Mouse (Mus musculus) hindlimb bud, embryonic 11.5 days (tissue): ENCODE data around the gene Sh3kbp1.

Experiments
- DNase-seq: peaks from one replicate; pipeline ENCODE4 v3.0.0-alpha.2; 2012; ENCODE audit warnings: low read depth, low spot score; ENCODE audit errors: extremely low spot score

Gene Sh3kbp1

DNA sequence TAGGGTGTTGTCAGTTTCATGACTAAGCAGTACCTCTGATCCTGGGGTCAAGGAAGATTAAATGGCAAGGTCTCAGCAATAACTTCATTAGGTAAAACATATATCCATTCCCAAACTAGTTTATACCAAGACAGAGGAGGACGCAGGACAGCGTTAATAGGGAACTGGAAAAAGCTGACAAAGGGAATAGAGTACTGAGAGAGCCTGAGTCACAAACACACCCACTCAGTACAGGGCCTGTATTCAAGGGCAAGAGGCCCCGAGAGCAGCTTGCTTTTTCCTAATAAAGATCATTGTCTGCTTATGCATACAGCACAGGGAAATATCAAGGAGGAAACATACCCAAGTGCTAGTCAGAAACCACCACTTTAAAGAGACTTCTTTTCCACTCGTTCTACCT, 284.5 kb downstream of the Sh3kbp1 start:
- no peak for DNase-seq

DNA sequence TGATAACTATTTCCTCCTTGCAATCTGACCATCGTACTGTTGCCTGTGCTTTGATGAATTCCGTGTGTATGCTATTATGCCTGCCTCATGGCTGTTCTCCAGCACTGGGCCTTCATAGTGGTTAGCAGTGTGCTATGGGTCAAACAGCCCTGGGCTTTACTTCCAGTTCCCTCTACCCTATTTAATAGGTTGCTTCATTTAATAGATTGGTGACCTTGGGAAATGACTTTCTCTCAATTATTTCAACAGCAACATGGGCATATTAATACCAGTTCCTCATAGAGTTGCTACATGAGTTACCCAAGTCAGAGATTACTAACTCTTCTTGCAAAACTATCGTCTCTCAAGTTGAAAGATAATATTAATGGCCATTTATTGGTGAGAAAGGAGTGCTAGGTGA, 285.0 kb downstream of the Sh3kbp1 start:
- no peak for DNase-seq

DNA sequence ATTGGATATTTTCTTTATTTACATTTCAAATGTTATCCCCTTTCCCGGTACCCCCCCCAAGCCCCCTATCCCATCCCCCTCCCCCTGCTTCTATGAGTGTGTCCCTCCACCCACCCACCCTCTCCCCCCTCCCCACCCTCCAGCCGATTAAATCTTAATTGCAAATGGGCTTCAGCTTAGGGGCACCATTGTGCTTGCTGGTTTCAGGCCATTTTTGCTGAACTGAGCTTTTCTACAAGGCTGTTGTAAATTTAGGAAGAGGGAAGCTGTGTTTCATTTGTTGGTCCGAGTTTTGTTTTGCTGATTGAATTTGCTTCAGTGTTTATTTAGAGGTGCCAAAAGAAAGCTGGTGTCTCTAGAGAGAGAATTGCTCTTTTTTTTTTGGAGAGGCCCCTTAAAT, 286.4 kb downstream of the Sh3kbp1 start:
- DNase-seq, result no peak

DNA sequence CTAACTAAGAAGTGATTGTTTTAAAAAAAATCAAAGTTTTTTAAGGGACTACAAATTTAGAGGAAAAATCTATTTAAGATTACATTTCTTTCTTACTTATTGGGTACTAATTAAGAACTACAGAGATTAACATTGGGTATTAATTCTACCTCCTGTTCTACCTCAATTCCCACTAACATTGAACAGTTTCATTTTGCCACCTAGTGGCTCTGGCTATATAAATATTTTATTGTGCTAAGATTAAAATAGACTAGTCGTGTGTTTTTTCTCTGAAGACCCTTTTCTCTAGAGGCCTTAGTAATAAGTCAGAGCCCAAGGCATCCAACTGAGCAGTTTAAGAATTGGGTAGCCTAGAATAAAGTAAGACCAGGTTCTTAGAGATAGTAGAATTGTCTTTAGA, 288.1 kb downstream of the Sh3kbp1 start:
- no peak for DNase-seq

DNA sequence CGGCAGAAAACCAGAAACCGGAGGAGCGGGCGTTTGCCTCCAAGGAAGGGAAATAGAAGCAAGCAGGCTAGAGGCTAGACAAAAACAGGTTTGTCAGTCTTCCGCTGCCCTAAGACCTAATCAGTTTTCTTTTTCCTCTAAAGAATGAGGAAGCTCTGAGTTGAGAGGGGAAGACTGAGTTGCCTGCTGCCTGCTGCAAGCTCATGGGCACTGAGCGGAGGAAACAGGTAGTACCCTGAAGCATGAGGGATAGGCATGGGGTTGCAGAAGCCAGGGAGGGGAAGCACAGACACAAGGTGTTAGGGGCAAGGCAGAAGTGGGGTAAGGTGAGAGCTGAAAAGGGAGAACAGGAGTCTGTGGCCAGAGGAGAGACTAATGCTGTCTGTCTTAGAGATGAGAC, 297.7 kb downstream of the Sh3kbp1 start:
- no peak for DNase-seq

DNA sequence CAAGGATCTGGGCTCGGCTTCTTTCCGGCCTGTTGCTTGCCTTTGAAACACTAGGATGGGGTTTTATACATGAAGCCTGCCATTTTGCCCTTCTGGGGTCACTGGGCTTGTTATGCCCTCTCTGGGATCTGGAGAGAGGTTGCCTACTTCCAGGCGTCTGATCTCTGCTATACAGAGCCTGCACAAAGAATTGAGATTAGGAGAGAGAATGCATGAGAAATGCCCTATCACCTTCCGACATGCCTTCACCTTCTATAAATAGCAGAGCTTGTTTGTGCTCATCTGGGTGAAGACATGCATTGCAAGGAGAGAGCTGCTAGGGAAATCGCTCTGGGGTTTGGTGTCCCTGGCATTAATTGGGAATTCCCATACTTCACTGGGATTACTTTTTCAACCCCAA, 301.1 kb downstream of the Sh3kbp1 start:
- no peak for DNase-seq

DNA sequence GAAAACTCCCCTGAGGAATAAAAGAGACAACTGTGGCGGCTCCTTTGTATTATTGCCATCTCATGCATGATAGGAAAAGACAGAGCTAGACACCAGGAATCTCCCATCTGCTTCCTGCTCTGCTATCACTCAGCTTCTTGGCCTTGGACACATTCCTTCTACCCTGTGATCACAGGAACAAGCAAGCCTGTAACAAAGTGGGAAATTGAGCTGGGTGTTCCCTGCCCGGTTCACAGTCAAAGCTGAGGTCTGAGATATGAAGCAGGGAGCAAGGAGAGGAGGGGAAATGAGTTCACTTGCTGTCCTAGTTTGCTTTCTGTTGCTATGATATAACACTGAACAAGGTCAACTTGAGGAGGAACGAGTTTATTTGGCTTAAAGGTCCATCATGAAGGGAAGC, 301.8 kb downstream of the Sh3kbp1 start:
- DNase-seq, result no peak

DNA sequence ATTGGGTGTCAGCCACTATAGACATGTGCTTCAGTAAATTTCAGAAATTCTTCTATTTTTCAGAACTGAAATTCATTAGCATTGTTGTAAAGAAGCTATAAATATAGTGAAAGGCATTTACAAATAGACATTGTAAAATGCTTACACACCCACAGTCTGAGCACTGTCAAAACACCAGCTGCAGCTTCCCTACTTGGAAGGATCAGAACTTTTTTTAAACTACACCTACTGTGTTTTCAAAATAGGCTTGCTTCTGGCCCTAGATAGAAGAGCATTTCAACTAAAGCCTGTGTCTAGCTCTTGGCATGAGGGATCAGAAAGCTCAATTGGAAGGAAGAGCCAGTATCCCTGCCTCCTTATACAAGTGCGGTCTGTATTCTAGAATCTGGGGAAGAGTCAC, 305.0 kb downstream of the Sh3kbp1 start:
- no peak for DNase-seq

DNA sequence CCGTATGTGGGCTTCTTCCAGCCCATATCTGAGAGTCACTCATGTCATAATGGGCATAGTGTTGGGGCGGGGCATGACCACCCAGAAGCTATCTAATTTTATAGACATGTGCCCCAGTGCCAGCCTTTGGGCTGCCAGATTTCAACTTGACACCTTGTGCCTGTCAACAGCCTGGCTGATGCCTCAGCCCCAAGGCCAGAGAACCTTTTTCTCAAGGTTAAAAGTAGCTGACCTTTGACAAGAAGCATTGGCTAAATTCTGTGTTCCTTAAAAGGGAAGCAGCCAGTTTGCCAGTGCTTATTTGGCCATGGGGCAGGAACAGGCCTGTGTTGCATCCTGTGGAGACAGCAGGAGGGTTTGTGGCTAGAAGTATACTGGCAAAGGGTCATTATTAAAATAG, 315.5 kb downstream of the Sh3kbp1 start:
- DNase-seq, result no peak

DNA sequence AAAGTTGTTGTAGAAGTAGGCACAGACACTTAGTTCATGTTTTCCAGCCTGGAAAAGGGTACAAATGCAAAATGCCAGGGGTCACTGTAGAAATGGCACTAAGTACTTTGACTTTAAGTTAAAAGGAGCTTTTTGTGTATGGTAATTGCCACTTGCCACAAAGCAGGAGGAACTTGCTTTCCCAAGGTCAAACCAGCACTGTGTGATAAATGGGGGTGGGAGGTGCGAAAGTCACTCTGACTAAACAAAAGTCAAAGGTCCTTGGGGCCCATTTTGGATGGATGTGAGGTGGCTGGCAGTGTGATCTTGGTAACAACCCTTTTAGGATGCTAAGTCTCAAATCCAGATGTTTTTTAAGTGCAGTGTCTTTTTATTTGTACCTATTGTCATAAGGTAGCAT, 316.5 kb downstream of the Sh3kbp1 start:
- DNase-seq, result no peak

DNA sequence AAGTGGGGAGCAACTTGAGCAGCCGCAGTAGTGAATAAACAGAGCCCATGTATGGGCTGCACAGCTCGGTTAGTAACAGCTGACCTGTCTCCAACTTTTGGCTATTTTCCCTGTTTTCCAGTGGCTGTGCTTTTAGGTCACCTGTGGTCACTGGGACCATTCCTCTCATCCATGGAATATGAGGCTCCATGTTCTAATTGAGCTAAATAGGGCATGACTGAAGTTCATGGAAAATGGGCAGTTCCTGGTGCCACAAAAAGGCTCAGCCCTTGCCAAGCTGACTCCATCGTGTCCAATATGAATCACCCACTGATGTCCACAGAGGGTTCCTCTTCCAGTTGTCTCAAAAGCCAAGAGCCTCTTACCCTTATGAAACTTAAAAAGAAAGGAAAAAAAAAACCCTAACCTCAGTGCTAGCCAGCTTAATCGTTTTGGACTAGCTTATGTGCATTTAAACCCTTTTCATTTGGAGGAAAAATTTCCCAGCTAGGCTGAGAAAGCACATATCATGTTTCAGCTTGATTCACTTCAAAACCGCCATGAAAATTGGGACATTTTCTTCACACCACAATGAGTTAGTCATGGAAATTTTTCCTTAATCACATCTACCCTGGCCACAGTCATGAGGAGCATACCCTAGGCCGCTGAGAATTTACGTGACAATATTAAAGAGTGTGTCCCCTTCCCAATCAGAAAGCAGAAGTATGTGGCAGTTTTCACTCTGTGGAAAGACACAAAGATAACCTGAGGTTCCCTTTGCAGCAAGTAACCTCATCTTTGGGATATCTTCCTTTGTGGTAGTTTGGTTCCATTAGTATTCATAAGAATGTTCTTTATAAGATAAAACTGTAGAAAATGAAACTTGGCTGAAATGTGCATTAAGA, 326.7 kb downstream of the Sh3kbp1 start:
- DNase-seq, result no peak

DNA sequence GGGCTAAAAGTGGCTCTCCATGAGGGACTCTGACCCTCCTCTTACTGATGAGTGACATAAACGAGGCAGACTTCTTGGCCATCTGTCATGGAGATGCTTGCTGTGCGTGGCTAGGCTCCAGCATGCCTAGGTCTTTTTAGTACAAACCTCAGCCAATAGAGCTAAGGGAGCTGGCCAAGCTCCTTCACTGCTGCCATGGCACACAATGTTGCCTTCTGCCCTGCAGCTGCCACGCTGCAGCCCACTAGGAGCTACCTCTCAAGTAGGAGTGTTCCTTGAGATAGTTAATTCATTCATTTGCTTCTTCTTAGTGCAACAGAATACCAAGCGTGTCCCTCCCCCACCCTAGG, 327.3 kb downstream of the Sh3kbp1 start:
- no peak for DNase-seq

DNA sequence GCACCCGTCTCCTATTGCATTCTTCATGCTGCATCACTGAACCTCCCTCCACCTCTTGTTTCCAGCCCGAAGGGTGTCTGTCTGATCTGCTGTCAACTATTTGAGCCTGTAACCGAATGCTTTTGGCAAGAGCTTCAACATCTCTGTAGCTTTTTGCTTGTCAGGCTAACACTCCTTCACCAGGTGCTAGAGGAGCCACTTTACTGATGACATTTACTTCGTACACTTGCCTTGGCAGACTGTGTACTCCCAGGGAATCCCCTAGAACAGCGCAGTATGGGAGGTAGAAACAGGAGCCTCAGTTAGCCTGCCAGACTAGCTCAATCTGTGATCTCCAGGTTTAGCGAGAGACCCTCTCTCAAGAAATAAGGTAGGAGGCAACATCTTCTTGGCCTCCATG, 328.4 kb downstream of the Sh3kbp1 start:
- DNase-seq, result no peak

DNA sequence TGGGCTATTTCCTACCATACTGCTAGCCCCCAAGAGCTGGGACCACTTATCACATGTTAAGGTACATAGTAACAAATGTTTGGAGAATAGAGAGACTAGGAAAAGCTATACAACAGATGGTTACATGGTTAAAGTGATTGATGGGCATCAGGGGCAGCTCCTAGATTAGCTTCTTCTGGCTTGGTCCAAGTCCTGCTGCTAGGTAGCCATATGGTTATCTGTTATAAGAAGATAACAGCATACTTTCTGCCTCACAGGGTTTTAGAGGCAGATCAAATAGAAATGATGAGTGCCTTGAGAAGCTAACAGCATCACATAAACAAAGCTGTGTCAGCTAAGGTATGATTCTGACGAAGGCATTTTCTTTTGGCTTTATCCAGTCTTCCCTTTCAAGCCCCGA, 334.3 kb downstream of the Sh3kbp1 start:
- DNase-seq, result no peak

DNA sequence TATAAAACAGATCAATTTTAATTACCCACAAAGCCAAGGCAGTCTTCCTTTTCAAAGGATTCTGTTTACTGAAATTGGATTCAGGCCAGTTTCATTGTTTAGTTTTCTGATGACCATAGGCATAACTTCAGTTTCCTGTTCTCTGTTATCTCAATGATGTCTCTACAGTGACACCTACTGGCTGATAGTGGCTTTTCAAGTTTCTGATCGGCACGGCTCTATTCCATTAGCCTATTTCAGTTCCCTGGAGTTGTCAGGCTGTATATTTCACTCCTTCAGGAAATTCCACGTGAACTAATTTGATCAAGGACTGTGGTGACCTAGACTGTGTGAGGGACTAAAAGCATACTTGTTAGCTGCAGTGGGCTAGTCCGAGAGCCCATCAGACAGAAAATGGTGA, 336.2 kb downstream of the Sh3kbp1 start:
- peak; percentile 46 for DNase-seq

DNA sequence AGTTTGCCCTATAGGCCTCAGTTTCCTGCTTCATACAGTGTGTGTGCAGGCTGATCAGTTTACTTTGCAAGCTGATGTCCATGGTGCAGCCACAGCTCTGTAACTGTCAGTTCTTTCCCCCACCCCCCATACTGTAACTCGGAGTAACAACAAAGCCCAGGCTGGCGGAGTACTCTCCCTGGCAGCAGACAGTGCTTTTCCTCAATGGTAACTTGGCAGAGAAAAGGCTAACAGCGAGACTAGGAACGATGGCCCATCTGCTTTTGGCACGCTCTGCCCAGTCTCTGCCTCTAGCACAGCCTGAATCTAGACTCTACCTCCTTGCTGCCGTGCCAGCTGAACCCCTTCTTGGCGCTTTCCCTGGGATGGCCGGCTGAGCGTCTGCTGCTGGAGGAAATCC, 336.9 kb downstream of the Sh3kbp1 start:
- DNase-seq, result no peak

DNA sequence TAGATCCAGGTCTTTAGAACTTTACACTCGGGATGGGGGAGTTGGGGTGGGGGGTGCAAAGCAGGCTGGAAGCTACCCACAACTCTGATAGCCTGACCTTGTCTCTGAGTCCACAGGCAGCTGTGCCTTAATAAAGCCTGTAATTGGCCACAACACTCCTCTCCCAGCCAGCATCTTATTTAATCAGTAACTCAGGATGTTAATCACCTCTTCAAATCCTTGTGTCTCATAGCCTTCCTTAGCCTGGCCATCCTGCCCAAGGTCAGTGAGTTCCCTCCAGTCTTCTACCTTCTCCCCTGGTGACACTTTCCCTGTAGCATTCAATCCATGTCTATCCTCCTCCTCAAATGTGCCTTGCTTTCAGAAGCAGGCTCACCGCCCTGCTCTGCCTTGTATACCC, 342.0 kb downstream of the Sh3kbp1 start:
- no peak for DNase-seq

DNA sequence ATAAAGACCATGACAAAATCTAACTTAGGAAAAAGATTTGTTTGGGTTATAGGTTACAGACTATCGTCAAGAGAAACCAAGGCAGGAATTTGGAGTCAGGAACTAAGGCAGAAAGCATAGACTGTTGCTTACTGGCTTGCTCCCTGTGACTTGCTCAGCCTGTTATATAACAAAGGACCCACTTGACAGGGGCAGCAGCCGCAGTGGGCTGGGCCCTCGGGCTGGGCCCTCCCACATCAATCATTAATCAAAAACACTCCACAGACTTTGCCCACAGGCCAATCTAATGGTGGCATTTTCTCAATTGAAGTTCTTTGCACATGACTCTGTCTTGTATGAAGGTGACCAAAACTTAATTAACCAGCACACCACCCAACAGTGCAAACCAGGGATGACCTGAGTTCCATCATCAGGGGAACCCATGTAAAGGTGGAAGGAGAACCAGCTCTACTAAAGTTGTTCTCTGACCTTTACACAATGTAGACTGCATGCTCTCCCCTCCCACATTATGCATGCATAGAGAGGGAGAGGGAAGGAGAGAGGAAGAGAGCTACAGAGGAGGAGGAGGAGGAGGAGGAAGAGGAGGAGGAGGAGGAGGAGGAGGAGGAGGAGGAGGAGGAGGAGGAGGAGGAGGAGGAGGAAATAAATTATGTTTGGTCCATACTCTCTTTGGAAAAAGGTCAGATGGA, 344.2 kb downstream of the Sh3kbp1 start:
- DNase-seq, result no peak

DNA sequence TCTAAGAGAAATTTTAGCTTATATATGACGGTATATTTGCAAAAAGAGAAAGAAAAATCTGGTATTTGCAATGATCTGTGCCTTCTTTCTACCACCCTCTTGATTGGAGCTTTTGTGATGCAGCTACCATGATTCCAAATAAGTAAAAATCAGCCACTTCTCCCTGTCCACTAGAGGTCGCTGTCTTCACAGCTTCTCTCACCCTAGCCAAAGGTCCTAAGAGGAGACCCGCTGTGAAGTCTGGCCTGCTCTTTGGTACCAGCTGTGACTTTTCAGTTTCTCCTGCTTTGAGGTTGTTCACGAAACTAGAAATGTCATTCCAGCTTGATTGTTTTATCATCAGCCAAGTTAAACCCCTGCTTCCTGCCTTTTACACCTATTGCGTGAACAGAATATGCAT, 346.7 kb downstream of the Sh3kbp1 start:
- peak; percentile 8 for DNase-seq

DNA sequence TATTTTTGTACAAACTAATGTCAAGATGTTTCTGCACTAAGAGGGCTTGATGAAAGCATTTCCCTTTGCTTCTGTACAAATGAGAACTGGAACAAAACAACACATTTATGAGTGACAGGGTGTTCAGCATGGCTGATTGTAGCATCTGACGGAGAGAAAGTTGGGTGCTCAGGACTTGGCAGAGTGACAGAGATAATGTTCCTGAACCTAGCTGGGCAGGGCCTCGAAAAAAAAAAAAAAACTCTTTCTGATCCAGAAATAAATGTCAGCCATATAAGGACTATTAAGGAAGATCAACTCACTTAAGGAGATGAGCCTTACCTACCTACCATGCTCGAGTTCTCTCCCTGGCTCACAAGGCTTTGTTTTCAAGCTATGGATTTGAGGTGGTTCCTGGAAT, 349.2 kb downstream of the Sh3kbp1 start:
- DNase-seq, result no peak

DNA sequence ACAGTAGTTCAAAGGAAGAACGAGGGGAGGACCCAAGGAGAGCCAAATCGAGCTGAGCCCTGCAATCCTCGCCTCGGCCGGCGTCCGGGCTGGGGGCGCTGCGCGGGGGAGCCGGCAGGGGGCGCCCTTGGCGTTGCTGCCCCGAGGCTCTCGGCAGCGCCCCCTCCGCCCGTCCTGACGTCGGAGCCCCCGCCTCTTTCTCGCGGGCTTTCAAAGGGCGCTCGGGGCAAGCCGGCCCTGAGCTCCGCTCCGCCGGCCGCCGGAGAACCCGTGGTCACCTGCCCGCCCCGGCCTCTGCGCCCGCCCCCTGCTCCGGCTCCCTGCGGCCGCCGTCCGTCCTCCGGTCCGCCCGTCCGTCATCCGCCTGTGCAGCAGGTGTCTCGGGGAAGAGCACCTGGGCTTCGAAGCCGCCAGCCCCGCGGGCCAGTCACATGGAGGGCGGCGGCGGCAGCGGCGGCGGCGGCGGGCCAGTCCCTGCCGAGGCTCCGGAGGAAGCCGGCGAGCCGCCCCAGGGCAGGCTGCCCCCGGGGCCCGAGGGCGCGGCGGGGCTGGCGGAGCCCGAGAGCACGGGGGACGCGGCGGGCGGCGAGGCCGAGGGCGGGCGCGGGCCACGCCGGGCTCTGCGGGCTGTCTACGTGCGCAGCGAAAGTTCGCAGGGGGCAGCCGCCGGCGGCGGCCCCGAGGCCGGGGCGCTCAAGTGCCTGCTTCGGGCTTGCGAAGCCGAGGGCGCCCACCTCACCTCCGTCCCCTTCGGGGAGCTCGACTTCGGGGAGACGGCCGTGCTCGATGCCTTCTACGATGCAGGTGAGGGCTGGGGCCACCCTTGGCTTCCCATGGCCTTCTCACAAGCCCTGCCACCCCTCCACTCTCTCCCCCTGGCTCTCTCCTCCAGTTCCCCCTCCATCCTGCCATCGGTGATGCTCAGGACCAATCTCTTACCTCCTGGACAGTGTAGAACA, 361.2 kb downstream of the Sh3kbp1 start, which contains the start of gene Map3k15:
Gene Map3k15 (plus strand): TSS at position 432 of the 959 bp plus-strand sequence.
- DNase-seq, result no peak
